Mouse (Mus musculus): ENCODE results near the gene Clic1.

Clic1 gene

GRCm38 (mm10) chr17:35090166-35090932 is 40.6 kb downstream of the Clic1 start:
- DNase-seq (ENCODE audit: low spot score in 2 of 2): no peak

- DNase-seq (ENCODE audit: low spot score in 2 of 2): no peak
Observed at GRCm38 (mm10) chr17:35092403-35093198, 42.8 kb downstream of the Clic1 start.

- DNase-seq (ENCODE audit: low spot score in 2 of 2): no peak
Observed at GRCm38 (mm10) chr17:35094475-35095365, 45.0 kb downstream of the Clic1 start.

GRCm38 (mm10) chr17:35096597-35096996 is 46.8 kb downstream of the Clic1 start:
- DNase-seq (ENCODE audit: low spot score in 2 of 2): no peak

- DNase-seq (ENCODE audit: low spot score in 2 of 2): no peak
Observed at GRCm38 (mm10) chr17:35097164-35097655, 47.4 kb downstream of the Clic1 start.

- DNase-seq (ENCODE audit: low spot score in 2 of 2): no peak
Observed at GRCm38 (mm10) chr17:35100196-35100765, 50.5 kb downstream of the Clic1 start.

- DNase-seq (ENCODE audit: low spot score in 2 of 2): no peak
Observed at GRCm38 (mm10) chr17:35101161-35101560, 51.4 kb downstream of the Clic1 start.

GRCm38 (mm10) chr17:35102299-35102698 is 52.5 kb downstream of the Clic1 start:
- no peak for DNase-seq (ENCODE audit: low spot score in 2 of 2)

- no peak for DNase-seq (ENCODE audit: low spot score in 2 of 2)
Observed at GRCm38 (mm10) chr17:35103221-35103690, 53.5 kb downstream of the Clic1 start.

- no peak for DNase-seq (ENCODE audit: low spot score in 2 of 2)
Observed at GRCm38 (mm10) chr17:35104079-35104478, 54.3 kb downstream of the Clic1 start.

- no peak for DNase-seq (ENCODE audit: low spot score in 2 of 2)
Observed at GRCm38 (mm10) chr17:35104754-35105153, 55.0 kb downstream of the Clic1 start.

- DNase-seq (ENCODE audit: low spot score in 2 of 2): no peak
Observed at GRCm38 (mm10) chr17:35105740-35106389, 56.1 kb downstream of the Clic1 start.

- DNase-seq (ENCODE audit: low spot score in 2 of 2): no peak
Observed at GRCm38 (mm10) chr17:35106522-35106921, 56.8 kb downstream of the Clic1 start.

- DNase-seq (ENCODE audit: low spot score in 2 of 2): no peak
Observed at GRCm38 (mm10) chr17:35108097-35108496, 58.3 kb downstream of the Clic1 start, which contains the start of gene Ly6g5c. Ly6g5c (plus strand) TSS chr17:35108279.

Data from natural killer cell, adult 2 months (primary cell).